Mouse (Mus musculus) cerebellum, adult 11-12 months (tissue): ENCODE measurements around the gene Ptpn18.
"Not testable (repeated sequence)": the region's sequence is repeated elsewhere in the genome, so short reads cannot be mapped to it uniquely, and the experiment has no call there.

Source experiments
- DNase-seq: peaks from one replicate; pipeline ENCODE4 v3.0.0; 2022

Ptpn18 gene

DNA sequence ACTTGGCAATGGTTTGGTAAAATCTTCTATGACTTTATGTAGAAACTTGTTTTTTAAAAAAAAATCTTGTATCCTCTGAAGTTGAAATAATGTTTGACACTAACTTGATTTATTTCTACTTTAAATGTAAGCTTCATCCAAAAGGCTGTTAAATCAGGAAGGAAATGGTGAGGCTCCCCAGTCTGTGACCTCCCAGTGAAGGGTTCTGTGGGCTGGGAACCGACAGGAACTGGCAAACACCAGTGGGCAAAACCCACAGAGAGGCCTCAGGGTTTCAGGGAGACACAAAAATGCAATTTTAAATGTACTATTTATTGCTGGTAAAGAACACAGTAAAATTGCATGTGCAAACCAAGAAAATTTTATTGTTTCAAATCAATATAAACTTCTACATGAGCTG, 58.2 kb downstream of the Ptpn18 start:
- DNase-seq = not testable (repeated sequence)

DNA sequence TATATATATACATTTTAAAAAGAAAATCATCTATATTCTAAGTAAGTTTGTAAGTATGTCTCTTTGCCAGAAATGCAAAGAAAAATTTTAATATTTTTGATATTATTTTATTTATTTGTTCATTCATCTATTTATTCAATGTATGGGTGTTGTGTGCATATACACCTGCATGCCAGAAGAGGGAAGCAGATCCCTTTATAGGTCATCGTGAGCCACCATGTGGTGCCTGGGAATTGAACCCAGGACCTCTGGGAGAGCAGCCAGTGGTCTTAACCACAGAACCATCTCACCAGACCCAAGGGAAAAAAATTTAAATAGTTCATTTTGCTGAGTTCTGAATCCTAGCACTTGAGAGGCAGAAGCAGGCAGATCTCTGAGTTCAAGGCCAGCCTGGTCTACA, 58.7 kb downstream of the Ptpn18 start:
- no peak for DNase-seq

DNA sequence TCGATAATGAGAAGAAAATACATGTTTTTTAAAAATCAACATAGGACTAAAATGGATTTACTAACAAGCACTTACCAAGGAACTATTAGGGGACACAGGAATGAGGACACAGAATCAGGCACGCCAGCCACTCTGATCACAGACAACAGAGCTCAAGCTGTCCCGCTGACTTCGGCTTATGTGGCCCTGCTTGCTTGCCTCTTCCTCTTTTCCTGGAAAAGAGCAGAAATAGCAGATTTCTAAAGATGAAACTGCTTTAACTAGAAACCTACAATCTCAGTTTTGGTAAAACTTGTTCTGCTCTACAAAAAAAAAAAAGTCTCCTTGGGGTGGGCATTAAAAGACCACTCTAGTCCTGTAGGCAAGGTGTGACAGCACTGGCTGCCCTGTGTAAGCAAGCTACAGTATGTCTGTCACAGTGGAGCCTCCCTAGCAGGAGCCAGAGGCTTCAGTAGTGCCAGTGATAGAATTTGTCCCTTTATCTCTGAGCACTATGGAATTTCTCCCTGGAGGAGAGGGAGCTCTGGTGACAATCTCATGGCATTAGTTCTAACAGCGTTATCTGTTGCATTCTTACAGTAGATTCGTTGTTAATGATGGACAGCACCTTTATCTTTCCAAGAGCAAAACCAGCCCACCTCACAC, 62.8 kb downstream of the Ptpn18 start:
- DNase-seq = peak; percentile 40

DNA sequence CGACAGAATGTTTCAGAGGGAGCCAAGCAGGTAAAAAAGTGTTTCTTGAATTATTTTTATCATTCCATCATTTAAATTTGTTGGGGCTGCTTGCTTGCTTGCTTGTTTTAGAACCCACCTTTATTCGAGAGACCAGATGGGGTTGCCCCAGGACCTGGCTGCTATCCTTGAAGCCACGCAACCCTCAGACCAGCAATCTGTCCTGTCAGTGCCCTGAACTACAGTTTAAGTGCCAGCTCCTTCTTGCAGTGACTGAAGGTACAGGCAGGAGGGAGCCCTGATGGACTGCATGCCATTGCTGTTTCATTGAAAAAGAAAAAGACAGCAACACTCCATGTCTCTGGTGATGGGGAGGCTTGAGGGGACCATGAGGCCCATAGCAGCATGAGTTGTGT, 63.3 kb downstream of the Ptpn18 start:
- DNase-seq = peak; percentile 88

DNA sequence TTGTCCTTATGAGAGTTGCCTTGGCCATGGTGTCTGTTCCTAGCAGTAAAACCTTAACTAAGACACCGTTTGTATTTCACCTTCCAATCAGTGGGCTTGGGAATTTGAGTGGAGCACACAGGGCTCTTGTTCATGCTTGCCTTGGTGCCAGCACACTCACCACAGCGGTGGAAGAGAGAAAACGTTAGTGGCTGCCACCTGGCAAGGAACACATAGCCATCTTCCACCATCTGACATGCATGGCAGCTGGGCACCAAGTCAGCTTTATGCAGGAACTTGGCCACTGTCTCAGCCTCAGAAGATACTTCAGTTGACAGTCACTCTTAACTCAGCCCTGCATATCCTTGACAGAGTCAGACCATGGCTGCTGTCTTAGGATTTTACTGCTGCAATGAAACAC, 64.1 kb downstream of the Ptpn18 start:
- peak; percentile 55 for DNase-seq
